Mouse (Mus musculus) gastrocnemius, postnatal 36 days (tissue): ENCODE results near the gene Ctxn1. TPM values are rescaled to one million over a fixed set of nuclear protein-coding genes. Genes with fewer than 3 reads are reported as not detected.
A peak's percentile ranks its signal among the peaks of the same experiment; 100 is the strongest.

Experiments used
- DNase-seq, 2 experiments: peaks; one replicate each; pipeline ENCODE4 v3.0.0; 2022
- intact Hi-C: fragments of 180-260 bp; cut with DNase I; formaldehyde crosslinking; loops from one replicate; pipeline ENCODE4 v1.15.1; 2025
- total RNA-seq, 2 experiments: library from RNA; stranded (reverse); gene quantifications; 2 replicates each; pipeline ENCODE4 v1.2.3; 2021

Ctxn1 gene
- total RNA-seq, 2 experiments from 2014 or later, result 0.42 to 0.71 TPM

- intact Hi-C loops, result no loop called here
- DNase-seq, result no peak
Measured at GRCm38 (mm10) chr8:4219617-4220016, 39.5 kb downstream of the Ctxn1 start.

GRCm38 (mm10) chr8:4216791-4217621 is 42.1 kb downstream of the Ctxn1 start, which contains the start of gene Prr36:
Gene Prr36, minus strand, starts transcription at chr8:4217459.
- DNase-seq, result no peak
- intact Hi-C loops, result no loop called here

GRCm38 (mm10) chr8:4216296-4216695 is 42.8 kb downstream of the Ctxn1 start:
- no peak for DNase-seq
- intact Hi-C loops, result no loop called here

- DNase-seq, result no peak
- intact Hi-C loops, result no loop called here
Measured at GRCm38 (mm10) chr8:4214006-4214980, 44.8 kb downstream of the Ctxn1 start.

GRCm38 (mm10) chr8:4213210-4214005 is 45.7 kb downstream of the Ctxn1 start:
- intact Hi-C loops, result no loop called here

GRCm38 (mm10) chr8:4212809-4213209 is 46.3 kb downstream of the Ctxn1 start:
- no peak for DNase-seq
- intact Hi-C loops, result no loop called here

More at GRCm38 (mm10) chr8:4213210-4214005, 45.7 kb downstream of the Ctxn1 start:
- peak in 1 of 2 experiments; percentile 28 for DNase-seq

GRCm38 (mm10) chr8:4211097-4211496 is 48.0 kb downstream of the Ctxn1 start:
- intact Hi-C loops, result no loop called here
- no peak for DNase-seq

Other genes with a start within 250 kb of the Ctxn1 start
- under 1 TPM; 0.48 to 0.49 TPM for gene Cd209f, start 153.4 kb downstream of the Ctxn1 start, total RNA-seq
- gene Cd209g, start 125.2 kb downstream of the Ctxn1 start, total RNA-seq, result under 1 TPM in 1 of 2 experiments, not detected in 1; 0.33 TPM
- 10 to 100 TPM; 12.1 to 12.3 TPM for gene Evi5l, start 92.7 kb downstream of the Ctxn1 start, total RNA-seq
- gene Prr36, start 41.8 kb downstream of the Ctxn1 start, total RNA-seq, result not detected
- under 1 TPM in 1 of 2 experiments, not detected in 1; 0.07 TPM for gene Lrrc8e, start 32.4 kb downstream of the Ctxn1 start, total RNA-seq
- 10 to 100 TPM; 75.8 to 82.8 TPM for gene Map2k7, start 20.5 kb downstream of the Ctxn1 start, total RNA-seq
- gene Gm49320, start 20.4 kb downstream of the Ctxn1 start, total RNA-seq, result under 1 TPM in 1 of 2 experiments, not detected in 1; 0.20 TPM
- 1 to 10 TPM; 2.5 to 3.0 TPM for gene Tgfbr3l, start 11.1 kb downstream of the Ctxn1 start, total RNA-seq
- 10 to 100 TPM; 11.0 to 12.0 TPM for gene Snapc2, start 6.2 kb downstream of the Ctxn1 start, total RNA-seq
- gene Timm44, start 16.6 kb upstream of the Ctxn1 start, total RNA-seq, result 10 to 100 TPM; 71.3 to 74.9 TPM
- gene Ccl25, start 65.9 kb upstream of the Ctxn1 start, total RNA-seq, result 10 to 100 TPM; 16.0 to 16.6 TPM
- gene Elavl1, start 66.1 kb upstream of the Ctxn1 start, total RNA-seq, result 10 to 100 TPM; 39.5 to 39.7 TPM
- gene Cers4, start 233.8 kb upstream of the Ctxn1 start, total RNA-seq, result 1 to 10 TPM; 3.1 to 5.1 TPM